Mouse (Mus musculus): ENCODE measurements at regions not wholly inside any gene's neighbourhood (a gene's known extent, or its start where the extent isn't known, plus 50 kb on each side); places are given as distances from the start of the nearest gene placed in this dataset.
"Not testable (repeated sequence)": the region's sequence is repeated elsewhere in the genome, so short reads cannot be mapped to it uniquely, and the experiment has no call there.

- TF ChIP-seq CTCF (IDR thresholded peaks at IDR 0.05): no peak
- Histone ChIP-seq H3K4me3 (no peak overlapping the region), H3K27ac (no peak overlapping the region)
- intact Hi-C loops (cut with DNase I): no loop called here
- no peak for DNase-seq (ENCODE audit: extremely low spot score in 1 of 2, low spot score in 2 of 2)
These were observed 52.2 kb downstream of the Gm9817 start for GRCm38 (mm10) chr13:45130516-45131249.

GRCm38 (mm10) chr13:45140616-45141015 is 62.1 kb downstream of the Gm9817 start:
- Histone ChIP-seq H3K27ac (no peak overlapping the region), H3K4me3 (no peak overlapping the region)
- intact Hi-C loops (cut with DNase I): no loop called here
- no peak for DNase-seq (ENCODE audit: extremely low spot score in 1 of 2, low spot score in 2 of 2)
- TF ChIP-seq CTCF (IDR thresholded peaks at IDR 0.05): no peak

- no peak overlapping the region for H3K4me3 ChIP-seq
- intact Hi-C loops (cut with DNase I): no loop called here
- H3K27ac ChIP-seq: no peak overlapping the region
- DNase-seq (ENCODE audit: extremely low spot score in 1 of 2, low spot score in 2 of 2): no peak
- TF ChIP-seq CTCF (IDR thresholded peaks at IDR 0.05): no peak
These were observed 66.6 kb downstream of the Gm9817 start for GRCm38 (mm10) chr13:45145129-45145528.

GRCm38 (mm10) chr13:45156223-45156622 is 77.7 kb downstream of the Gm9817 start:
- no peak for DNase-seq (ENCODE audit: extremely low spot score in 1 of 2, low spot score in 2 of 2)
- H3K4me3 ChIP-seq: no peak overlapping the region
- TF ChIP-seq CTCF (IDR thresholded peaks at IDR 0.05): peak; percentile 25
- intact Hi-C loops (cut with DNase I): no loop called here
- H3K27ac ChIP-seq: no peak overlapping the region

- no peak overlapping the region for H3K27ac ChIP-seq
- intact Hi-C loops (cut with DNase I): no loop called here
- TF ChIP-seq CTCF (IDR thresholded peaks at IDR 0.05): no peak
- DNase-seq (ENCODE audit: extremely low spot score in 1 of 2, low spot score in 2 of 2): no peak
- H3K4me3 ChIP-seq: no peak overlapping the region
These were observed 78.5 kb downstream of the Gm9817 start for GRCm38 (mm10) chr13:45156982-45157381.

GRCm38 (mm10) chr13:45160281-45160680 is 81.8 kb downstream of the Gm9817 start:
- Histone ChIP-seq H3K27ac (no peak overlapping the region), H3K4me3 (no peak overlapping the region)
- no peak for TF ChIP-seq CTCF (IDR thresholded peaks at IDR 0.05)
- intact Hi-C loops (cut with DNase I): no loop called here
- DNase-seq (ENCODE audit: extremely low spot score in 1 of 2, low spot score in 2 of 2): no peak

GRCm38 (mm10) chr13:45164001-45164778 is 85.7 kb downstream of the Gm9817 start:
- Histone ChIP-seq H3K4me3 (no peak overlapping the region), H3K27ac (no peak overlapping the region)
- intact Hi-C loops (cut with DNase I): no loop called here
- no peak for TF ChIP-seq CTCF (IDR thresholded peaks at IDR 0.05)
- DNase-seq (ENCODE audit: extremely low spot score in 1 of 2, low spot score in 2 of 2): no peak

GRCm38 (mm10) chr13:45165159-45165558 is 86.7 kb downstream of the Gm9817 start:
- peak; percentile 12; the same call in 1 of the 2 replicates for TF ChIP-seq CTCF (IDR thresholded peaks at IDR 0.05)
- no peak overlapping the region for H3K4me3 ChIP-seq
- intact Hi-C loops (cut with DNase I): no loop called here
- no peak for DNase-seq (ENCODE audit: extremely low spot score in 1 of 2, low spot score in 2 of 2)
- H3K27ac ChIP-seq: no peak overlapping the region

- H3K4me3 ChIP-seq: no peak overlapping the region
- DNase-seq (ENCODE audit: extremely low spot score in 1 of 2, low spot score in 2 of 2): no peak
- intact Hi-C loops (cut with DNase I): no loop called here
- no peak overlapping the region for H3K27ac ChIP-seq
- no peak for TF ChIP-seq CTCF (IDR thresholded peaks at IDR 0.05)
These were observed 91.2 kb downstream of the Gm9817 start for GRCm38 (mm10) chr13:45169716-45170115.

- Histone ChIP-seq H3K4me3 (no peak overlapping the region), H3K27ac (no peak overlapping the region)
- DNase-seq (ENCODE audit: extremely low spot score in 1 of 2, low spot score in 2 of 2): no peak
- no peak for TF ChIP-seq CTCF (IDR thresholded peaks at IDR 0.05)
- intact Hi-C loops (cut with DNase I): no loop called here
These were observed 94.6 kb downstream of the Gm9817 start for GRCm38 (mm10) chr13:45173139-45173538.

- DNase-seq (ENCODE audit: extremely low spot score in 1 of 2, low spot score in 2 of 2); H3K4me3 ChIP-seq; H3K27ac ChIP-seq; intact Hi-C loops (cut with DNase I): not testable (repeated sequence)
These were observed 97.3 kb downstream of the Gm9817 start for GRCm38 (mm10) chr13:45175711-45176205.

- no peak for DNase-seq (ENCODE audit: extremely low spot score in 1 of 2, low spot score in 2 of 2)
- TF ChIP-seq CTCF (IDR thresholded peaks at IDR 0.05): no peak
- H3K4me3 ChIP-seq: no peak overlapping the region
- intact Hi-C loops (cut with DNase I): no loop called here
- no peak overlapping the region for H3K27ac ChIP-seq
These were observed 103.2 kb downstream of the Gm9817 start for GRCm38 (mm10) chr13:45181529-45182230.
